Mouse (Mus musculus) Muller cell, postnatal 12 days (primary cell): ENCODE measurements at regions not wholly inside any gene's neighbourhood (a gene's known extent, or its start where the extent isn't known, plus 50 kb on each side); places are given as distances from the start of the nearest gene placed in this dataset.
"Not testable (repeated sequence)": the region's sequence is repeated elsewhere in the genome, so short reads cannot be mapped to it uniquely, and the experiment has no call there.

Experiments used
- DNase-seq: peaks from one replicate; pipeline ENCODE4 v3.0.0-alpha.2; 2015; ENCODE audit errors: inconsistent ontology term

DNA sequence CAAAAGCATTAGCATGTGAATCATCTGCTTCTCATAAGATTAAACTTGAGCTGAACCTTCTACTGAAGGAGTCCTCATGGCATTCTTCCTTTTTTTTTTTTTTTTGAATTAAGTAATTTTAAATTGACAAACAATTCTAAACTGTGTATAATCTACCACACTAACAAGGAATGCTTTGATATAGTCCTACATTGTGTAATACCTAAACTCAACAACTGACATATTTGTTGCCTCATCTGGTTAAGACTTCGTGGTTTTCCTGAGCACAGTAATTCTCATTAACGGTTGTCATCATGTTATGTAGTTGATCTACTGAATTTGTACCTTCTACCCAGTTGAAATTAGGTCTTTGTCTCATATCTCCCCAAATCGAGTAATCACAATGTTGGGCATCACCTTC lies 83.9 kb upstream of the Hcrtr2 start:
- no peak for DNase-seq

- DNase-seq = not testable (repeated sequence)
Measured at GRCm38 (mm10) chr9:76401897-76402670, 78.4 kb upstream of the Hcrtr2 start.

- DNase-seq = no peak
Measured at GRCm38 (mm10) chr9:76400900-76401299, 77.2 kb upstream of the Hcrtr2 start.

GRCm38 (mm10) chr9:76393763-76394162 lies 70.1 kb upstream of the Hcrtr2 start:
- DNase-seq = no peak

DNA sequence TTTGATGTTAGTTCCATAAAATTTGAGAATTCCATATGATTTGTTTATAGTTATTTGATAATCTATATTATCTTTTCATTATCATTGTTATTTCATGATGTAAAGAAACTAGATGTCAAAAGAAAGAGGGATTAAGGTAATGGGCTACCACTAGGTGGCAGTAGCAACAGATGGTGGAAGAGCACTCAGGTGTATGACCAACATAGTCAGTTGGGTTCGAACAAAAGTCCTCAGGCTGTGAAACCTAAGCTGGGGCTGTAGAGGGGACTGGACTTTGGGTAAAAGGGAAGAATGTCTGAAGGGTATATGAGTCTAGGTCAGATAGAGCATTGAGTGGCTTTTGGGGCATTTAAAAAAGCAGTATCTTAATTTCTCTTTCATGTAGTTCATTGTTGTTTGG lies 67.2 kb upstream of the Hcrtr2 start:
- peak; percentile 8 for DNase-seq
